Mouse (Mus musculus) forebrain, embryonic 12.5 days (tissue): Measurements from ENCODE around the gene Anpep. TPM values are rescaled to one million over a fixed set of nuclear protein-coding genes. Genes with fewer than 3 reads are reported as not detected.

Source experiments
- ATAC-seq: fragments of 200-750 bp; cut with Nextera tagmentation; 2 replicates; pipeline ENCODE4 v1.8.0; 2017; ENCODE audit warnings: moderate TSS enrichment; ENCODE audit not compliant: low FRiP score
- H3K27ac ChIP-seq: fragments of 300-500 bp; sonication (generic); 2 replicates; pipeline ENCODE4 v1.5.1; 2016; ENCODE audit warnings: mild to moderate bottlenecking
- H3K27me3 ChIP-seq: fragments of 300-500 bp; sonication (generic); 2 replicates; pipeline ENCODE4 v1.6.1; 2016; ENCODE audit warnings: mild to moderate bottlenecking
- H3K36me3 ChIP-seq: fragments of 300-500 bp; sonication (generic); replicated peaks from 2 replicates; pipeline ENCODE4 v1.6.1; 2016; ENCODE audit warnings: mild to moderate bottlenecking
- H3K4me1 ChIP-seq: fragments of 300-500 bp; sonication (generic); 2 replicates; pipeline ENCODE4 v1.6.1; 2016
- H3K4me2 ChIP-seq: fragments of 300-500 bp; sonication (generic); 2 replicates; pipeline ENCODE4 v1.6.1; 2016; ENCODE audit warnings: mild to moderate bottlenecking, moderate library complexity
- H3K4me3 ChIP-seq: fragments of 300-500 bp; sonication (generic); replicated peaks from 2 replicates; pipeline ENCODE4 v1.5.1; 2016; ENCODE audit warnings: mild to moderate bottlenecking
- H3K9ac ChIP-seq: fragments of 300-500 bp; sonication (generic); 2 replicates; pipeline ENCODE4 v1.6.1; 2016; ENCODE audit warnings: mild to moderate bottlenecking
- H3K9me3 ChIP-seq: fragments of 300-500 bp; sonication (generic); 2 replicates; pipeline ENCODE4 v1.6.1; 2016
- WGBS: fragments of 180-500 bp; shearing (Covaris S2); methylation state at CpG from one replicate; pipeline ENCODE4 v1.1.7; 2016; 5-methylcytosine and 5-hydroxymethylcytosine counted together
- polyA plus RNA-seq: library from polyadenylated mRNA; unstranded; fragments of >200 nt; fragmentation: Nextera tagmentation; extraction: Ambion mirVana; gene quantifications from 2 replicates; pipeline ENCODE4 v1.2.1, GENCODE M21; 2016

Gene Anpep
- polyA plus RNA-seq, 1 experiment from 2014 or later, result 1.9 TPM

DNA sequence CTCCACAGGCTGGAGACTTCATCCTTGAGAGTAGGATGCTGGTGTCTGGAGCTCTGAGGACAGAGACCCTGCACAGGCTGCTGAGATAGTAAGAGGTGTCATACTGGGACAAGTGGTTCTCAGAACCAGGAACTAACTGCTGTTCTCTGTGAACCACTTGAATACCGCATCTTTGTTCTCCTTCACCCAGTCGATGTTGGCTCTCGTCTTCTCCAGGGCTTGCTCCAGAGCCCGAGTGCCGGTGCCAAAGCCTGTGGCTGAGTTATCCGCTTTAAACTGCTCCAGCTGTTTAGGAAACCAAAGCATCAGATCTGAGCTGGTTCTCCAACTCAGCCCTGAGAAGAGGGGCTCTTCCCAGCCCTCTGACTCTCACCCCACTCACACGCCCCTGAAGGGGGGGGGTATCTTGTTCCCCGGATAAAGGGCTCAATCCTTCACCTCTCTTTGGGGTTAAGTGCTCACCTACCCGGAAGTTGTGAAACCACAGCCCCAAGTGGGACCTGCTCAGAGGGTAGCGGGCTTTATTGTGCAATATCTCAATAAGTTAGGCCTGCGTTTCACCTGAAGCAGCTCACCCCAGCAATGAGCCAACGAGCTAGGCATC is 38.7 kb downstream of the Anpep start:
- no peaks in the 10 kb centered on the region for H3K36me3 ChIP-seq
- WGBS, result 82% methylated on average over 12 of the region's 12 CpGs

DNA sequence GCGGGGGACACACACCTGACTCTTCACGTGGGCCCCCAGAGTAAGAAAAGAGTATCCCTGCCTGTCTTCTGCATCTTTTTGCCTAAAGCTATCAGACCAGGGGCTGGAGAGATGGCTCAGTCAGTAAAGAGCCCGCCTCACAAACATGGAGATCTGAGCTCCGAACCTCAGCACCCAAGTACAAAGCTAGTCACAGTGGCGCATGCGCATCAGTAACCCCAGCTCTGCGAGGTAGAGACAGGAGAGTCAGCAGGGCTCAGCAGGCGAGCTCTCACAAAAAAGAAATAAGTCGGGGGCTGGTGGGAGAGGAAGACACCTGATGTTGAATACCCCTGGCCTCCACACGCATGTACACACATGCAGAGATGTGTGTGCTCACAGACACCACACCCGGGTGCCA is 40.9 kb downstream of the Anpep start:
- Histone ChIP-seq H3K4me3 (no peak overlapping the region), H3K27ac (no peak overlapping the region), H3K9ac (no peak overlapping the region), H3K4me2 (no peak overlapping the region), H3K4me1 (peaks cover 4% of the 10 kb centered on the region; the same call in 1 of the 2 replicates), H3K9me3 (no peaks in the 10 kb centered on the region), H3K27me3 (0 out of 2 replicates have a peak, but pooled peaks cover 10% of the 10 kb centered on the region), H3K36me3 (no peaks in the 10 kb centered on the region)
- no peak for ATAC-seq
- 47% methylated on average over 11 of the region's 11 CpGs for WGBS

More for the DNA sequence above, 38.7 kb downstream of the Anpep start:
- Histone ChIP-seq H3K27me3 (0 out of 2 replicates have a peak, but pooled peaks cover 5% of the 10 kb centered on the region), H3K4me1 (peaks cover 4% of the 10 kb centered on the region; the same call in 1 of the 2 replicates), H3K4me2 (no peak overlapping the region), H3K4me3 (no peak overlapping the region), H3K9me3 (no peaks in the 10 kb centered on the region), H3K9ac (no peak overlapping the region), H3K27ac (no peak overlapping the region)
- no peak for ATAC-seq

DNA sequence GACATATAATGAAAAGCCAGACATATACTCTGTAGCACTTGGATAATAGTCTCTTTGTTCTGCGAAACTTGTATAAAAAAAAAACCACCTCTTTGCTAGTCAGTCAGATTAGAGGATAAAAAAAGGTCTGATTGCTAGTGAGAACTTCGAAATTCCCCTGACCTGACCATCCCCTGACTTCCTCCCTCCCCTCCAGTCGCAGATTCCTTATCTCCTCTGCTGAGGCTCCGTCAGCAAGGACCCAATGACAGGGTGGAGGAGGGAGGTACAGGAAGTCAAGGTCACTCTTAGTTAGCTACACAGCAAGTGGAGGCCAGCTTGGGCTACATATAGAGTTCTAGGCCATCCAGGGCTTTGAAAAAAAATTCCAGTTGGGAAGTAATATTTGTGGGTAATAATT is 41.3 kb downstream of the Anpep start:
- Histone ChIP-seq H3K27ac (no peak overlapping the region), H3K4me3 (no peak overlapping the region), H3K4me2 (no peak overlapping the region)

DNA sequence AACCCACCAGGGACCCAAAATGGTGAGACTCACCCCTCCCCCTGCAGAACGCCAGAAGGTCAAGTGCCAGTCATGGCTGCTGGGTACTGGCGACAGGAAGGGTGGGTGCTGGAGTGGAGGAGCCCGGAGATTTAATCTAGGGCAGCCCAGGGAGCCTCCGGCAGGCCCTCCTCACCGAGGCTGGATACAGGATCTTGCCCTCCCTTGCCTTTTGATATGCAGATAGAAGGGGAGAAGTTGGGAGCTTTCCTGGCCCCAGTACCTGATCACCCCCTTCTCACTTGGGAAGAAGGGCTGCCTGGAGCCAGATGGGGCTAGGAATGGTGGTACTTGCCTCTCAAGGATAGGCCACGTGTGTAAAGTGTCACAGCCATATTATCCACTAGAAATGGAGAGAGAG is 42.5 kb downstream of the Anpep start:
- Histone ChIP-seq H3K27ac (no peak overlapping the region), H3K4me1 (peaks cover 4% of the 10 kb centered on the region; the same call in 1 of the 2 replicates), H3K4me2 (no peak overlapping the region), H3K36me3 (no peaks in the 10 kb centered on the region), H3K9me3 (no peaks in the 10 kb centered on the region), H3K4me3 (no peak overlapping the region), H3K27me3 (0 out of 2 replicates have a peak, but pooled peaks cover 10% of the 10 kb centered on the region), H3K9ac (no peak overlapping the region)
- ATAC-seq, result no peak
- 5% methylated on average over 6 of the region's 6 CpGs for WGBS

More for the DNA sequence above, 41.3 kb downstream of the Anpep start:
- Histone ChIP-seq H3K9ac (no peak overlapping the region), H3K4me1 (peaks cover 4% of the 10 kb centered on the region; the same call in 1 of the 2 replicates), H3K27me3 (0 out of 2 replicates have a peak, but pooled peaks cover 10% of the 10 kb centered on the region), H3K36me3 (no peaks in the 10 kb centered on the region), H3K9me3 (no peaks in the 10 kb centered on the region)
- ATAC-seq, result no peak
- WGBS, result 41% methylated on average over 4 of the region's 4 CpGs

DNA sequence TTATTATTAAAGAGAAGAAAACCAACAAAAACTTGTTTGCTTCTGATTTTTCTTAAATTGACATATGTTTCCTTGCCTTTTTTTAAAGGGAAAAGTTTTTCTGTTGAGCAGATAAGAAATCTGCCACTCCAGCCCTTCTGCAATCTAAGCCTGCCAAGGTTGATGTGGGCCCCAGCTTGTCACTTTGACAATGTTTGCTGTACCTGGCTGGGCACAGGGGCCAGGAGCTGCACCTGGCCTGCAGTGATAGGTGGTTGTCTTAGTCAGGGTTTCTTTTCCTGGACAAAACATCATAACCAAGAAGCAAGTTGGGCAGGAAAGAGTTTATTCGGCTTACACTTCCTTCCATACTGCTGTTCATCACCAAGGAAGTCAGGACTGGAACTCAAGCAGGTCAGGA is 47.5 kb downstream of the Anpep start:
- WGBS, result 81% methylated on average over 1 of the region's 1 CpGs
- peaks cover 33% of the 10 kb centered on the region for H3K27me3 ChIP-seq

DNA sequence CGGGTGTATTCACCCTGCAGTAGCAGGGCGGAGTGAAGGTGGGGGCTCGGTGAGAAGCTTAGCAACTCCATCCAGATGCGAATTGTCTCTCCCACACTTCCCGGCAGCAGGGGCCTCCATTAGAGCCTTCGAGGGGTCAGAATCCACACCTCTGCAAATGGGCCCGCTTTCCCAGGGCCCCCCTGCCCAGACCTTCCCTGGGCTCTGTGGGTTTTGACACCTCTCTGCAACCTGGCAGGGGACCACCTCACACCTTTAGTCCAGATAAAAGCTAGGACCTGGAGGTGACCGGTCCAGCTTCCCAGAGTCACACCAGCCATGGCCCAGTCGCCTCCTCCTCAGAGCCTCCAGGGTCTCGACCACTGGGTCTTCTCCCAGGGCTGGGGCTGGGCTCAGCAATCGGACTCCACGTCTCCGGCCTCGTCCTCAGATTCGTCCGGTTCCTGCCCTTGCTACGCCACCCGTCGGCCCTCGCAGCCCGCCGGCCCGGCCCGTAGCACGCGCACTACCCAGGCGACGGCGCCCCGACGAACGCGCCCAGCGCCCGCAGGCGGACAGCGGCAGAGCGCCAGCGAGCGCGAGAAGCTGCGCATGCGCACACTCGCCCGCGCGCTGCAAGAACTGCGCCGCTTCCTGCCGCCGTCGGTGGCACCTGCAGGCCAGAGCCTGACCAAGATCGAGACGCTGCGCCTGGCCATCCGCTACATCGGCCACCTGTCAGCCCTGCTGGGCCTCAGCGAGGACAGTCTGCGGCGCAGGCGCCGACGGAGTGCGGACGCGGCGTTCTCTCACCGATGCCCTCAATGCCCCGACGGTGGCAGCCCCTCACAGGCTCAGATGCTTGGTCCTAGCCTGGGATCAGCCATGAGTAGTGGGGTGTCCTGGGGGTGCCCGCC is 50.0 kb downstream of the Anpep start, which contains the start of gene Mesp2:
Gene Mesp2 (plus strand): TSS at position 117 of the 896 bp plus-strand sequence.
- WGBS, result 22% methylated on average over 71 of the region's 71 CpGs
- H3K36me3 ChIP-seq, result no peaks in the 10 kb centered on the region

More for the DNA sequence above, 47.5 kb downstream of the Anpep start:
- no peaks in the 10 kb centered on the region for H3K36me3 ChIP-seq
- no peak overlapping the region for H3K27ac ChIP-seq
- H3K4me2 ChIP-seq, result no peak overlapping the region
- no peak overlapping the region for H3K9ac ChIP-seq
- no peaks in the 10 kb centered on the region for H3K9me3 ChIP-seq
- ATAC-seq, result no peak
- peaks cover 9% of the 10 kb centered on the region; the same call in 1 of the 2 replicates for H3K4me1 ChIP-seq
- no peak overlapping the region for H3K4me3 ChIP-seq

DNA sequence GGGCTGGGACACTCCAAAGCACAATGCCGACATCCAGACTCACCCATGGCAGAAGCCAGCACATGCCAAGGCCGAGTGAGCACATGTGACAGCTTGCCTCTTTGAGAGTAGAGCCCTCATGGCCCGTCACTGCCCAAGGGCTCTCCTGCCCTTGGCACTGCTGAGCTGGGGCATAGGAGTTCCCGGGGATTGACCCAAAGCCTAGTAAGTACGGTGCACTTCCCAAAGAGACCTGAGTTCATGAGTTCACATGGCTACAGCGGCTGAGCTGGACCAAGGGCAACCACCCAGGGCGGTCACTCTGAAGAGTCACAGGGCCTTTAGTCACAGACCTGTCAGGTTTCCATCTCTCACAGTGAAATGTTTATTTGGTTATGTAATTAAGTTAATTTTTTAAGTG is 52.3 kb downstream of the Anpep start:
- peaks cover 6% of the 10 kb centered on the region; the same call in 1 of the 2 replicates for H3K4me1 ChIP-seq
- no peak overlapping the region for H3K4me2 ChIP-seq
- no peak overlapping the region for H3K27ac ChIP-seq
- no peak overlapping the region for H3K9ac ChIP-seq
- 81% methylated on average over 7 of the region's 7 CpGs for WGBS
- H3K27me3 ChIP-seq, result peaks cover 28% of the 10 kb centered on the region
- H3K4me3 ChIP-seq, result no peak overlapping the region
- no peaks in the 10 kb centered on the region for H3K36me3 ChIP-seq
- no peaks in the 10 kb centered on the region for H3K9me3 ChIP-seq
- ATAC-seq, result no peak

More for the DNA sequence above, 50.0 kb downstream of the Anpep start, which contains the start of gene Mesp2:
- Histone ChIP-seq H3K9me3 (no peaks in the 10 kb centered on the region), H3K27ac (no peak within 1 kb of the TSS), H3K4me1 (peaks cover 6% of the 10 kb centered on the region; the same call in 1 of the 2 replicates), H3K9ac (peak within 1 kb of the TSS; percentile 63), H3K4me3 (peak within 1 kb of the TSS; percentile 40), H3K27me3 (peaks cover 28% of the 10 kb centered on the region), H3K4me2 (peak within 1 kb of the TSS; percentile 58)
- peak; percentile 84 for ATAC-seq

DNA sequence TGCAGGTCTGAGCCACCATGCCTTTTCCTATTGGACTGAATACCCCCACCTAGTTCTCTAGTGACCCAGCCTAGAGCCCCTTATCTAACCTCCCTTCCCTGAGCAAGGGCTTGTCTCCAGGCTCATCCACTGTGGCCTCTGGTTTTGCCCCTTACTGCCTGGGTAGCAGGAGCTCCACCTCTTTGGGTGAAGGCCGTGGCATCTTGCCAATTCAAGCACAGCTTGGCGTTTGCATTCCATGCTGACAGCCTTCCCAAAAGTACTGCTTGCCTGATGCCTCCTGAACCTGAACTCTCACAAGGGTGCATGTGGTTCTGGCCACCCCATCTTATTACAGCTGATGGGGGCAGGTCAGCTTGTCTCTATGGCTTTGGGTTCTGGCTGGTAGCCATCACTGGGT is 57.0 kb downstream of the Anpep start:
- no peaks in the 10 kb centered on the region for H3K9me3 ChIP-seq
- H3K9ac ChIP-seq, result no peak overlapping the region
- H3K27me3 ChIP-seq, result 0 out of 2 replicates have a peak, but pooled peaks cover 6% of the 10 kb centered on the region
- no peak overlapping the region for H3K4me2 ChIP-seq
- H3K4me3 ChIP-seq, result no peak overlapping the region
- H3K36me3 ChIP-seq, result no peaks in the 10 kb centered on the region
- no peak overlapping the region for H3K27ac ChIP-seq
- 79% methylated on average over 2 of the region's 2 CpGs for WGBS
- no peak for ATAC-seq
- no peaks in the 10 kb centered on the region for H3K4me1 ChIP-seq

DNA sequence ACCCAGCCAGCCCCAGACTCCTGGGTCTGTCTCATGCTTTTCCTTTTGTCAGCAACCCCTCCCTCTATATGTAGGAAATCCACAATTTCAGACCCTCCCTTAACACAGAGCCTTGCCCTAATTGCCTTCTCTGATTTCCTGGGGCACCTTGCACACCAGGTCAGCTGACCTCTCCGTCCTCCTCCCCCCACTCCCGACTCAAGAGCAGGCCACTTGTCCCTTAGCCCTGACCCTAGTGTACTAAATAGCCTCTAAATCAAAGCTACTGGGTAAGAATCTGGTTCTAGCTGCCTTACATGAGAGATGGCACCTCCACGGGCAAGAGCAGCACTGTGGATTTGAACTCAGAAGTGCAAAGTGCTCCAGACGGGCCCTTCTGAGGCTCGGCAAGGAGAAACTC is 58.8 kb downstream of the Anpep start:
- Histone ChIP-seq H3K4me1 (no peaks in the 10 kb centered on the region), H3K27me3 (peaks cover 10% of the 10 kb centered on the region; the same call in 1 of the 2 replicates), H3K36me3 (no peaks in the 10 kb centered on the region), H3K9me3 (no peaks in the 10 kb centered on the region), H3K27ac (no peak overlapping the region), H3K9ac (no peak overlapping the region), H3K4me2 (no peak overlapping the region), H3K4me3 (no peak overlapping the region)
- WGBS, result 73% methylated on average over 5 of the region's 5 CpGs
- ATAC-seq, result no peak

DNA sequence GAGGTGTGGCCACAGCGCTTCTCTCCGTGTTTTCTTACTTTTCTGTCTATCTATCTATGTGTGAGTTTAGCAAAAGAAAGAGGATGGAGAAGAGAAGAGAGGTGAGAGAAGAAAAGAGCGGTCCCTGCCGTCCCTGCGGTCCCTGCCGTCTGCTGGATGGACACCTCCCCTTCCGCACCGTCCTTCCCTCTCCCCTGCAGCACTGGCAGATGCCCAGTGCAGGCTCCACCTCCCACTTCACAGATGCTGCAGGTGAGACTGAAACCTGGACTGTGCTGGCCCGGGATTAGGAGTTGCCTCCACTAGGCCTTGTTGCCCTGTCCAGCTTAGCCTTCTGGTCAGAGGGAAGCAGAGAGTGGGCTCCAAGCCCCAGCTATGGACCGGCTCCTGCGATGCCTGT is 59.5 kb downstream of the Anpep start:
- 79% methylated on average over 11 of the region's 11 CpGs for WGBS
- no peaks in the 10 kb centered on the region for H3K4me1 ChIP-seq
- no peak overlapping the region for H3K9ac ChIP-seq
- no peaks in the 10 kb centered on the region for H3K36me3 ChIP-seq
- peaks cover 10% of the 10 kb centered on the region; the same call in 1 of the 2 replicates for H3K27me3 ChIP-seq
- ATAC-seq, result no peak
- H3K9me3 ChIP-seq, result no peaks in the 10 kb centered on the region
- H3K27ac ChIP-seq, result no peak overlapping the region
- H3K4me3 ChIP-seq, result no peak overlapping the region
- H3K4me2 ChIP-seq, result no peak overlapping the region

DNA sequence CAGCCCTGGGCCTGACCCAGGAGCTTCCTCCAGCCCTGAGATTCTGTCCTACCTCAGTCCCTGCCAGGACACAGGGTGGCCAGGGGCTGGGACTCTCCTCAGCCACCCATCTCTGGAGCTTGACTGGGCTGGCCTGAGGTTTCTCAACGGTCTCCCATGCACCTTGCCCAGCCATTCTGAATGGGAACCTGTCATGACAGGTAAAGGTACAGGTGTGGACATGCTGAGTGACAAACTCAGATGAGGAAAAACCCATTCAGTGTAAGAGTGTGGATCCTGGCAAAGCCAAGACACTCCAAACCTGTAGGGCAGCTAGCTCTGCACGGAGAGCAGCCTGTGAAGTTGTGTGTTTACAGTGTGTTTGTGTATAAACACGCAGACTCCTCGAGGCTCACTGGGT is 60.5 kb downstream of the Anpep start:
- Histone ChIP-seq H3K27me3 (peaks cover 19% of the 10 kb centered on the region), H3K36me3 (no peaks in the 10 kb centered on the region), H3K4me2 (no peak overlapping the region), H3K4me1 (no peaks in the 10 kb centered on the region), H3K27ac (no peak overlapping the region), H3K9me3 (no peaks in the 10 kb centered on the region), H3K9ac (no peak overlapping the region), H3K4me3 (no peak overlapping the region)
- WGBS, result 78% methylated on average over 4 of the region's 4 CpGs
- no peak for ATAC-seq

DNA sequence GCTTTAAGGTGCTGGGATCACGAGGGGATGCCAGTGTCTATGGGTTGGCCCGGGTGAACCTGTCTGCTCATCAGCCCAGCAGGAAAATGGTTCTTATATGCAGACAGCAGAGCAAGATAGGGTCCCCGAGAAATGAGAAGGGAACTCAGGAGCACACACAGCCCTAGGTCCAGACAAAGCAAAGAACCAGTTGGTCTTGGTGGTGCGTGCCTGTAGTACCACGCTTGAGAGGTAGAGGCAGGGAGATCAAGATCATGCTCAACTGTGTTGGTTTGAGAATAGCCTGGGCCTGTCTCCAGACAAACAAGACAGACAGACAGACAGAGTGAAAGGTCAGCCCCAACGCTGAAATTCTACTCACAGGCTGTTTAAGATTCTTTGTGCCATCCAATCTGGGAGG is 61.4 kb downstream of the Anpep start:
- no peak for ATAC-seq
- Histone ChIP-seq H3K36me3 (no peaks in the 10 kb centered on the region), H3K27ac (no peak overlapping the region), H3K4me3 (no peak overlapping the region), H3K9me3 (no peaks in the 10 kb centered on the region), H3K4me2 (no peak overlapping the region), H3K27me3 (peaks cover 28% of the 10 kb centered on the region), H3K4me1 (no peaks in the 10 kb centered on the region), H3K9ac (no peak overlapping the region)
- WGBS, result 72% methylated on average over 6 of the region's 6 CpGs
